Mouse (Mus musculus) liver, adult (tissue): ENCODE measurements around the gene Adgrv1.

Source experiments
- GATA4 ChIP-seq: IDR thresholded peaks from 2 replicates; pipeline ENCODE4 v1.6.1; 2014; ENCODE audit warnings: mild to moderate bottlenecking, low read length; ENCODE audit not compliant: insufficient replicate concordance

The Adgrv1 gene

GRCm38 (mm10) chr13:81640881-81641280, 7.9 kb upstream of the Adgrv1 start:
- no peak for TF ChIP-seq GATA4

DNA sequence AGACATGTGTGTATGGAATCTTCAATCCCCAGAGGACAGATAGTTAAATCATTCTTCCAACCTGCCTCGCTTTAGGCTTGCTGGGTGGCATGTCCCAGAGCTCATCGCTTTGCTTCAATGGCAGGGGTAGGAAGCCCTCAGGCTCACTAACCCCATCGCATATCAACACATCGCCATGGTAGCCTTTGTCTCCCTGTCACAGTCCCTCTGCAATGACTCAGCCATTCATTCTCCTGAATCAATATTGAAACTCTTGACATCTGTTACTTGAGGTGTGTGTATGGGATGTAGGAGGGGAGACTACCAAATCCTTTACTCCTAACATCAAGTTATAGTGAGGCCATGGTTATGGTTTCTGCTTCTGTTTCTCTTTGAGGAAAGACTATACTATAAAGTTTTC, 6.7 kb upstream of the Adgrv1 start:
- TF ChIP-seq GATA4, result no peak

DNA sequence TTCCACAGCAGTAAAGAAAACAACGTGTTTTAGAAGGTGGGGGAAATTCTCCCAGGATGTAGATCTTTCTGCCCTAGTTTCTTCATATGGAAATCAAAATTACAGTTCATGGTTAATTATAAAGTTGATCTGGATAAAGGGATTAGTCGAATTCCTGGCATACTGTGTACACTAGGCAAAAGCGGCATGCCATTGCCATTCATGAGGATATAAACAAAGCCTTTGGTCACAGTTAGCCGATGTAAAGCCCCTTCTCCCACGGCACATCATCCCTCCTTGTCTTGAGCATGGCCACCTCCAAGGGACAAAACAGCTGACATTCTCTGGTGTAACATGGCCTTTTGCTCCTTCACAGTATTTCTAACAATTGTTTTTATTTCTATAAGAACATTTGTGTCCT, 2.4 kb downstream of the Adgrv1 start:
- no peak for TF ChIP-seq GATA4

- no peak for TF ChIP-seq GATA4
Measured at GRCm38 (mm10) chr13:81629395-81629794, 3.6 kb downstream of the Adgrv1 start.

DNA sequence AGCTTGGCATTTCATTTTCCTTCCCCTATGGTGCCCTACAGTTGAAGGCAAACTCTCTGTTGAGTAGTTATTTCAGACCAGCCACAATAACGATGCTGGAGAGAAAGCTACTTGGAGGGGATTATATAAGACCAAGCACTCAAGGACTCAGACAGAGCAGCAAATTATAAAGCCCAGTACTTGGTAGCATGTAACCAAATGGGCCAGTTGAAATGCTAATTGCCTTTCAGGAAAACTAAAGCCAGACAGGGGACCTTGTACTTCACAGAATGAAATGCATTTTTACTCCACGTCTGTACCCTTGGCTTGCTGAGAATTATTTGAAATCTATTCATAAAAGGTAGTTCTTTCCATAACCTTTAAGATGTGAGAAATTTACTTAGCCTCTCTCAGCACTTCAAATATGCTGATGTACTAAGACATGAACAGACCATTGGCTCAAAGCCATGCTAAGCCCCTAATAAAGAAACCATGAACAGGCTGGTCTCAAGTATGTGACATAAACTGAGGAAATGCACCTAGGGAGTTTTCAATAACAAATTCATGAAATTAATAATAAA, 4.2 kb downstream of the Adgrv1 start:
- TF ChIP-seq GATA4, result no peak

- TF ChIP-seq GATA4, result no peak
Measured at GRCm38 (mm10) chr13:81610349-81610748, 22.6 kb downstream of the Adgrv1 start.

DNA sequence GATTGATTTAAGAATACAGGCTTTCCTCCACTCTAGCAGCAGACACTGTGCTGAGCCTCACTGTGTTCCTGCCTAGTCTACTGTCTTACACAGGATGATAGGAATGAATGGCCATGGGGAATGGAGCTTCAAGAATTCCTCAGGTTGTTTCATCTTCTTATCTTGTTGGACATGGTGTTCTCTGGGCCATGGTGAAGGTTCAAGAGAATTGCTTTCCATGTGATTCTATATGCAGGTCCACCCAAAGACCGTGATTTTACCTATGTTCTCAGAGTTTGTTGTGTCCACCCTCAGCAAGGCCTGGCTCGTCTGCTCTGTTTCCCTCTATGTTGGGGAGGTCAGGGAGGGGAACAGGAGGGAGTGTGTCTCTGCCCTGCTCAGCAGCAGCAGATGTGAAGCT, 26.0 kb downstream of the Adgrv1 start:
- TF ChIP-seq GATA4, result no peak

GRCm38 (mm10) chr13:81596910-81597607, 35.9 kb downstream of the Adgrv1 start:
- TF ChIP-seq GATA4, result no peak

- no peak for TF ChIP-seq GATA4
Measured at GRCm38 (mm10) chr13:81578692-81579091, 54.3 kb downstream of the Adgrv1 start.

DNA sequence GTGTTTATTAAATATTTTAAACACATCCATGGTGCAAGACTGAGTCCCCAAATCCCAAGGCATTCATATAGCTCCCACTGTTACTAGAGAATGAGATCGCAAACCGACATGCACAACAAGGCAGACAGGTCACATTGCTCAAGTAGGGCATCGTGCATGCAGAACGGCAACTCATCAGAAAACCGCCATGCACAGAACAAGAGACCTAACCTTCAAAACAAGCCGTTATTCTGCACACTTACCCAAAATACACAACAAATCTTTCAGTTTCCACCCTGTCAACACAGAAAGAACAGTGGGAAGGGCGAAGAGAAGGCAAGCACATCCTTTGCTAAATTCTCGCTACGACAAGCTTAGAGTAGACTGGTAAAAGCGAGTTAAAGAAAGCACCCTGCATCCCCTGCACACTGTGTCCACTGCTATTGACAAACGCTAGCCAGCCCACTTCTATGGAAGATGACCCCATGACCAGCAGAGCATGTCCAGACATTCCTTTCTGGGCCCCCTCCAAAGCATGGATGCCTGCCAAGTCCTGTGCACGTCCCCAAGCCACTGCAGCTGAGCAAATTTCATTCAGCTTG, 62.6 kb downstream of the Adgrv1 start:
- TF ChIP-seq GATA4, result no peak

DNA sequence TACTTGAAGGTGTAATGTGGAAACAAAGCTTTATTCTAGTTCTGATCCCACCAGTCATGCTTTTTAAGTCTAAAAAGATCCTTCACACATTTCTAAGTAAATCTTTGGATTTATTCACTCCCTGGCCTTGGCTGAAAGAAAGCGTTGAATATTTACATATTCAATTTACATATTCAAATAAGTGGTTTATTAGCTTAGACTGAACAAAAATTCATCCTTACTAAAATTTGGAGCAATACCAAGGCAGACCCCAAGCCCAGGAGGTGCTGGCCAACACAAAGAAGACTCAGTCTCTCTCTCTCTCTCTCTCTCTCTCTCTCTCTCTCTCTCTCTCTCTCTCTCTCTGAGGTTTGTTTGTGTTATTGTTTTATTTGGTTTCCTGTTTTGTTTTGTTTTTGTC, 82.9 kb downstream of the Adgrv1 start:
- no peak for TF ChIP-seq GATA4

DNA sequence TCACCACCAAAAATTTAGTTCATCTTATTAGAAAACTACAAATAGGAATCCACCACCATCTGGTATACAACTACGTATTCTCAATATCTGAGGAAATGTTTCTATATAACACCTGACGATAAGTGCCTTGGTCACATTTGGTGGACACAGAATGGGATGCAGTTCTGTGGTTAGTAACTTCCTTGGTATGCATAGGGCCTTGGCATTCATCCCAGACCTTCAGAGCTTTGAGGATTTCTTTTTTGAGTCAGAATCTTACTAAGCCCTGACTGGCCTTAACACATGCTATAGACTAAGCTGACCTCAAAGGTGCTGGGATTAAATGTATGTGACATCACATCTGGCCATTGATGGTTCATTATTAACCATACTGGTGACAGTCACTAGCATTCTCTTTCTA, 98.0 kb downstream of the Adgrv1 start:
- TF ChIP-seq GATA4, result no peak

DNA sequence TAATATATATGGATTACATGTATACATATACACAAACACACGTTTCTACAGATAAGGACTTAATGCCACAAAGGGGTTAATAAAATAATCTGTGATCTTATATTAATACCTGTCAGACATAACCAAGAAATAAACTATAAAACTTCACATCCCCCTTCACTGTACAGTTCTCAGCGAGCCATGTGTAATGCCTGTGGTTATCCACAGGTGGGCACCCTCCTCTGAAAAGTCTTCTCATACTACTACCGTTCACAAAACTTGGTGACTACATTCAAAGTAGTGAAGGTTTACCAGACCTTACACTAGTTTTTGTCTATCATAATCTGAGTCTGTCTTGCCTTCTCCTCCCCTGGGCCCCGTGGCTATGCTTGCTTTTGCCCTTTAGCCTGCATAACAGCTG, 106.3 kb downstream of the Adgrv1 start:
- TF ChIP-seq GATA4, result no peak

DNA sequence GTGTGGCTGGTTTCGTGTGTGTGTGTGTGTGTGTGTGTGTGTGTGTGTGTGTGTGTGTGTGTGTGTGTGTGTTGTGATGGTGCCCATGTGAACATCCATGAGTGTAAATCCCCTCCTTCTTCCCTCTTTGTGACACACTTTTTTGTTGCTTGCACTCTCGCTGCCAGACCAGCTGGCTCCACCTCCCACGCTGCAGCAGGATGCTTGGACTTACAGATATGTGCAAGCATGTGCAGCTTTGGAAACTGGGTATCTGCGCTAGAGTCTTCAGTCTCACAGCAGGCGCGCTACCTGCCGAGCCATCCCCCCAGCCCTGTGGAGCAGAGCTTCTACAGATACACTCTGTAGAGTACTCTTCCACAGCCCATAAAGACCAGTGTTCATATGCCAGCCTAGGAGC, 122.8 kb downstream of the Adgrv1 start:
- no peak for TF ChIP-seq GATA4

- TF ChIP-seq GATA4, result no peak
Measured at GRCm38 (mm10) chr13:81497035-81497434, 135.9 kb downstream of the Adgrv1 start.

DNA sequence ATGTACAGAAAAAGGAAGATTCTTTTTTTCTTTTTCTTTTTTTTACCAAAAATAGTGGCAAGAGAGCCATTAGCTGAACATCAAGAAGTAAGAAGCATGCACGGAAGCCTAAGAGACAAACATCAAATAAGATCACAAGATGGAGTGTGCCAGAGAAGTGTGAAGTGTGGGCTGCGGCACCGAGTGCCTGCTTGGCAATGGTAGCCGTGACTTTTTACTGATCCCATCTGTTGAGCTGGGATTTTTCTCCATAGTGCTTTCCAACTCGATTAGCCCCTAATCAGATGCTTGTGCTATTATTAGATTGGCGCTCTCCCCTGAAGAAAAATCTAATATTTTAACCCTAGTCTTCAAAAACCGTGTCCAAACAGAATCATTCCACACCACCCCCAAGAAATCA, 141.0 kb downstream of the Adgrv1 start:
- TF ChIP-seq GATA4, result no peak

GRCm38 (mm10) chr13:81486980-81487379, 146.0 kb downstream of the Adgrv1 start:
- TF ChIP-seq GATA4, result no peak
